Mouse (Mus musculus) kidney, postnatal 10 days (tissue): ENCODE data around the gene Il18r1.

Experiments used
- DNase-seq: peaks from one replicate; pipeline ENCODE4 v3.0.0; 2021; ENCODE audit warnings: mixed read lengths

Il18r1 gene

GRCm38 (mm10) chr1:40465477-40466430, at the start of gene Il18r1:
TSS of gene Il18r1 (plus strand) at chr1:40465552.
- peak; percentile 42 for DNase-seq

GRCm38 (mm10) chr1:40417034-40417433, 48.3 kb upstream of the Il18r1 start:
- no peak for DNase-seq

- no peak for DNase-seq
Measured at GRCm38 (mm10) chr1:40418512-40418911, 46.8 kb upstream of the Il18r1 start.

- DNase-seq: no peak
Measured at GRCm38 (mm10) chr1:40423892-40424291, 41.5 kb upstream of the Il18r1 start.

GRCm38 (mm10) chr1:40427270-40427669, 38.1 kb upstream of the Il18r1 start:
- no peak for DNase-seq

- no peak for DNase-seq
Measured at GRCm38 (mm10) chr1:40427901-40428300, 37.5 kb upstream of the Il18r1 start.

- no peak for DNase-seq
Measured at GRCm38 (mm10) chr1:40428910-40429675, 36.3 kb upstream of the Il18r1 start, which contains the start of gene Il1rl1. TSS of gene Il1rl1 (plus strand) at chr1:40429570.

GRCm38 (mm10) chr1:40430143-40430834, 35.1 kb upstream of the Il18r1 start:
- no peak for DNase-seq

- DNase-seq: no peak
Measured at GRCm38 (mm10) chr1:40432169-40432568, 33.2 kb upstream of the Il18r1 start.

- DNase-seq: no peak
Measured at GRCm38 (mm10) chr1:40435936-40436335, 29.4 kb upstream of the Il18r1 start.

- DNase-seq: no peak
Measured at GRCm38 (mm10) chr1:40437340-40437739, 28.0 kb upstream of the Il18r1 start.

GRCm38 (mm10) chr1:40439504-40439903, 25.8 kb upstream of the Il18r1 start:
- DNase-seq: no peak

GRCm38 (mm10) chr1:40444800-40445199, 20.6 kb upstream of the Il18r1 start:
- no peak for DNase-seq

GRCm38 (mm10) chr1:40467306-40467705, 2.0 kb downstream of the Il18r1 start:
- DNase-seq: no peak

- no peak for DNase-seq
Measured at GRCm38 (mm10) chr1:40468805-40469204, 3.5 kb downstream of the Il18r1 start.

GRCm38 (mm10) chr1:40469900-40470299, 4.5 kb downstream of the Il18r1 start:
- DNase-seq: no peak

GRCm38 (mm10) chr1:40472401-40472800, 7.0 kb downstream of the Il18r1 start:
- no peak for DNase-seq

GRCm38 (mm10) chr1:40473640-40474039, 8.3 kb downstream of the Il18r1 start:
- no peak for DNase-seq

GRCm38 (mm10) chr1:40474336-40474735, 9.0 kb downstream of the Il18r1 start:
- no peak for DNase-seq

- no peak for DNase-seq
Measured at GRCm38 (mm10) chr1:40475697-40476096, 10.3 kb downstream of the Il18r1 start.

GRCm38 (mm10) chr1:40476756-40477155, 11.4 kb downstream of the Il18r1 start:
- no peak for DNase-seq

GRCm38 (mm10) chr1:40479505-40479923, 14.2 kb downstream of the Il18r1 start:
- DNase-seq: no peak

GRCm38 (mm10) chr1:40494594-40494993, 29.2 kb downstream of the Il18r1 start:
- DNase-seq: no peak
